Mouse (Mus musculus) liver, embryonic 14.5 days (tissue): ENCODE measurements around the gene Arhgef1.

Experiments used
- CTCF ChIP-seq: IDR thresholded peaks from 2 replicates; pipeline ENCODE4 v1.5.1; 2016; ENCODE audit warnings: antibody characterized with exemption, low read depth, control low read depth
- EP300 ChIP-seq: IDR thresholded peaks from 2 replicates; pipeline ENCODE4 v1.6.1; 2016; ENCODE audit warnings: antibody characterized with exemption, low read depth

- no peak for TF ChIP-seq CTCF
- TF ChIP-seq EP300, result no peak
Observed at GRCm38 (mm10) chr7:24902630-24903443, at the start of gene Arhgef1.
